Mouse (Mus musculus): ENCODE measurements around the gene Rps6ka3. TPM values are rescaled to one million over a fixed set of nuclear protein-coding genes. Genes with fewer than 3 reads are reported as not detected.

Rps6ka3 gene
- total RNA-seq, 1 experiment = 9.6 TPM

DNA sequence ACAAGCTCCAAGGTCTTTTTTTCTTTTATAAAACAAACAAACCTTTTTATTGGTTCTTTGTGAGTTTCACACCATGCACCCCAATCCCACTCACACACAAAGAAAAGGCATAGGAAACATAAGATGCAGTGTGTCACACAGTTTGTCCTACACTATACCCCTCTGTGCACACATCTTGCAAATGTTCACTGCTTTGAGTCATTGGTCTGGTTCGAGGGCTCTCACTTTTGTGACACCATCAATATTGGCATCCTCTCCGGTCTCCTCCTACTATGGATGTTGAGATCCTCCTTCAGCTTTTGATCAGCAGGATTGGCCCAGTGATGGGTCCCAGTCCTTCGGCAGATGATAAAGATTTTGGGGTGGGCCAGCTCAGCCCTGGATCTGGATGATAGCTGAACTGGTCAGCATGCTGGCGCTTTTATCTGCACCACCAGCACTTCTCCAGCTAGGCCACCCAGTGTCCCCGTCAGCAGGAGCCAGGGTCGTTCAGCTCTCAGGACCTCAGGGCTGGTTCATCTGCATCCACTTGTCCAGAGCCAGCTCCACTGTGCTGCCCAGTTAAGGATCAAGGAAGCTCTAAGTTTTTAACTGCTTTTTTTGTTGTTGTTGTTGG, 180.3 kb downstream of the Rps6ka3 start:
- Histone ChIP-seq H3K9ac (ENCODE audit: insufficient read depth, low read depth, low read length, poor library complexity, severe bottlenecking) (no peak overlapping the region), H3K9me3 (ENCODE audit: control insufficient read depth, insufficient read depth, low read depth, low read length) (no peaks in the 10 kb centered on the region), H3K27ac (ENCODE audit: insufficient read depth, low read depth, low read length, poor library complexity, severe bottlenecking) (no peak overlapping the region), H3K4me1 (ENCODE audit: control insufficient read depth in 2 of 2, insufficient read depth in 2 of 2, low read length in 2 of 2, poor library complexity in 1 of 2) (no peaks in the 10 kb centered on the region), H3K36me3 (ENCODE audit: control insufficient read depth, insufficient read depth, low read length, poor library complexity, severe bottlenecking) (peaks cover 2% of the 10 kb centered on the region; the same call in 1 of the 2 replicates), H3K4me3 (ENCODE audit: insufficient read depth in 1 of 2, low read depth in 1 of 2, low read length in 2 of 2, poor library complexity in 1 of 2, severe bottlenecking in 1 of 2) (no peak overlapping the region)
- TF ChIP-seq HCFC1 (IDR thresholded peaks at IDR 0.05; ENCODE audit: borderline replicate concordance, insufficient read depth, low read length) = no peak
- DNase-seq (ENCODE audit: low read depth, low spot score) = no peak
- in situ Hi-C loops (cut with MboI; ENCODE audit: low sequenced_read_pairs in 2 of 2, unreplicated experiment in 2 of 2) = no loop called here

- Histone ChIP-seq H3K9ac (ENCODE audit: insufficient read depth, low read depth, low read length, poor library complexity, severe bottlenecking) (no peak overlapping the region), H3K9me3 (ENCODE audit: control insufficient read depth, insufficient read depth, low read depth, low read length) (no peaks in the 10 kb centered on the region), H3K4me1 (ENCODE audit: control insufficient read depth in 2 of 2, insufficient read depth in 2 of 2, low read length in 2 of 2, poor library complexity in 1 of 2) (no peaks in the 10 kb centered on the region), H3K27ac (ENCODE audit: insufficient read depth, low read depth, low read length, poor library complexity, severe bottlenecking) (no peak overlapping the region), H3K4me3 (ENCODE audit: insufficient read depth in 1 of 2, low read depth in 1 of 2, low read length in 2 of 2, poor library complexity in 1 of 2, severe bottlenecking in 1 of 2) (no peak overlapping the region), H3K36me3 (ENCODE audit: control insufficient read depth, insufficient read depth, low read length, poor library complexity, severe bottlenecking) (no peaks in the 10 kb centered on the region; the same call in 1 of the 2 replicates)
- in situ Hi-C loops (cut with MboI; ENCODE audit: low sequenced_read_pairs in 2 of 2, unreplicated experiment in 2 of 2) = no loop called here
- TF ChIP-seq MAFK (IDR thresholded peaks at IDR 0.05; ENCODE audit: insufficient read depth, low read depth, low read length) (no peak), CHD2 (IDR thresholded peaks at IDR 0.05; ENCODE audit: low read depth, low read length) (no peak), ZNF384 (IDR thresholded peaks at IDR 0.05; ENCODE audit: low read depth, low read length) (no peak), HCFC1 (IDR thresholded peaks at IDR 0.05; ENCODE audit: borderline replicate concordance, insufficient read depth, low read length) (no peak), ZC3H11A (IDR thresholded peaks at IDR 0.05; ENCODE audit: borderline replicate concordance, low read depth, low read length) (no peak)
- DNase-seq (ENCODE audit: low read depth, low spot score) = no peak
These were observed 181.1 kb downstream of the Rps6ka3 start for GRCm38 (mm10) chrX:159391239-159391638.

DNA sequence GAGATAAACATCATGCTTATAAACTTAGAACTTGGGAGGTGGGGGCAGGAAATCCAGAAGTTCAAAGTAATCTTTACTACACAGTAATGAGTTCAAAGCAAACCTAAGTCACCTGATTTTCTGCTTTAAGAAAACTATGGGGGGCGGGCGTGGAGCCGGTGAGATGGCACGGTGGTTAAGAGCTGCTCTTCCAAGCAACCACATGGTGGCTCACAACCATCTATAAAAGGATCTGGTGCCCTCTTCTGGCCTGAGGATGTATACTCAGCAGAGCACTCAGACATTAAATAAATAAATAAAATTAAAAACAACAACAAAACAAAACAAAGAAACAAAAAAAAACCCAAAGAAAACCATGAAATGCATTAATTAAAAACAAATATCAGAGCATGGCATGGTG, 199.1 kb downstream of the Rps6ka3 start:
- in situ Hi-C loops (cut with MboI; ENCODE audit: low sequenced_read_pairs in 2 of 2, unreplicated experiment in 2 of 2) = no loop called here
- no peak for TF ChIP-seq MAFK (IDR thresholded peaks at IDR 0.05; ENCODE audit: insufficient read depth, low read depth, low read length)
- TF ChIP-seq ZC3H11A (IDR thresholded peaks at IDR 0.05; ENCODE audit: borderline replicate concordance, low read depth, low read length) = peak; percentile 24; the same call in 1 of the 2 replicates
- H3K27ac ChIP-seq (ENCODE audit: insufficient read depth, low read depth, low read length, poor library complexity, severe bottlenecking) = no peak overlapping the region
- peak; percentile 7 for DNase-seq (ENCODE audit: low read depth, low spot score)
- no peaks in the 10 kb centered on the region for H3K9me3 ChIP-seq (ENCODE audit: control insufficient read depth, insufficient read depth, low read depth, low read length)
- H3K4me1 ChIP-seq (ENCODE audit: control insufficient read depth in 2 of 2, insufficient read depth in 2 of 2, low read length in 2 of 2, poor library complexity in 1 of 2) = no peaks in the 10 kb centered on the region
- H3K36me3 ChIP-seq (ENCODE audit: control insufficient read depth, insufficient read depth, low read length, poor library complexity, severe bottlenecking) = no peaks in the 10 kb centered on the region
- H3K9ac ChIP-seq (ENCODE audit: insufficient read depth, low read depth, low read length, poor library complexity, severe bottlenecking) = no peak overlapping the region
- no peak overlapping the region for H3K4me3 ChIP-seq (ENCODE audit: insufficient read depth in 1 of 2, low read depth in 1 of 2, low read length in 2 of 2, poor library complexity in 1 of 2, severe bottlenecking in 1 of 2)

DNA sequence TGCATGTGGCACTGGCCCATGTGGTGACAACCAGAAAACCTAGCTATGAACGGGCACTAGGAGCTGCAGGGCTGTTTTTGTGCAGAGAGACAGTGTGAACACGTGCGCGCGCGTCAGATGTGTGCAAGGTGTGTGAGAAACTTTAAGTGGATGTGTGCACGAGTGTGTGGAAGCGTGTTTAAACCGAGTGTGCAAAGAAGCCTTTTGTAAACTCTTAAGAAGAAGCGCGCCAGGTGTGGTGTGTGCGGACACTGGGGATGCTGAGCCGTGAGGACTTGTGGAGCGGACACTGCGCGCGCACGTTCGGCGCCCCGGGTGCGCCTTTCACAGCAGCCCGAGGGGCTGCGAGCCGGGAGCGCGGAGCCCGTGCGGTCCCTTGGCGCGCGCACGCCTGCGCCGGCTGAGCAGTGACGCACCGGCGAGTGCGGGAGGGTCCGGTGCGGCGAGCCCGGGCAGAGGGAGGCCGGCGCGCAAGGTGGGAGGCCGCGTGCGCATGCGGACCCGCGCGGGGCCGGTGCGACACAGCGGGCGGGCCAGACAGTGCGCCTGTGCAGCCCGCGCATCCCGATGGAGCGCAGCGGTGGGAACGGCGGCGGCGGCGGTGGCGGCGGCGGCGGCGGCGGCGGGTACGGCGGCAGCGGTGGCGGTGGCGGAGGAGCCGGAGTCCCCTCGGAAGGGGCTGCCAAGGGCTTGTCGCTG, 204.2 kb downstream of the Rps6ka3 start, which contains the start of gene Map7d2:
Map7d2 (plus strand) TSS at position 443 of the 699 bp plus-strand sequence.
- Histone ChIP-seq H3K9me3 (ENCODE audit: control insufficient read depth, insufficient read depth, low read depth, low read length) (no peaks in the 10 kb centered on the region), H3K27ac (ENCODE audit: insufficient read depth, low read depth, low read length, poor library complexity, severe bottlenecking) (no peak within 1 kb of the TSS), H3K4me1 (ENCODE audit: control insufficient read depth in 2 of 2, insufficient read depth in 2 of 2, low read length in 2 of 2, poor library complexity in 1 of 2) (no peaks in the 10 kb centered on the region), H3K9ac (ENCODE audit: insufficient read depth, low read depth, low read length, poor library complexity, severe bottlenecking) (peak within 1 kb of the TSS; percentile 80), H3K4me3 (ENCODE audit: insufficient read depth in 1 of 2, low read depth in 1 of 2, low read length in 2 of 2, poor library complexity in 1 of 2, severe bottlenecking in 1 of 2) (peak within 1 kb of the TSS; percentile 85 to 88), H3K36me3 (ENCODE audit: control insufficient read depth, insufficient read depth, low read length, poor library complexity, severe bottlenecking) (no peaks in the 10 kb centered on the region)
- in situ Hi-C loops (cut with MboI; ENCODE audit: low sequenced_read_pairs in 2 of 2, unreplicated experiment in 2 of 2) = no loop called here
- TF ChIP-seq HCFC1 (IDR thresholded peaks at IDR 0.05; ENCODE audit: borderline replicate concordance, insufficient read depth, low read length) = no peak
- no peak for TF ChIP-seq ZC3H11A (IDR thresholded peaks at IDR 0.05; ENCODE audit: borderline replicate concordance, low read depth, low read length)
- no peak for TF ChIP-seq ZNF384 (IDR thresholded peaks at IDR 0.05; ENCODE audit: low read depth, low read length)
- TF ChIP-seq CHD2 (IDR thresholded peaks at IDR 0.05; ENCODE audit: low read depth, low read length) = no peak
- TF ChIP-seq MAFK (IDR thresholded peaks at IDR 0.05; ENCODE audit: insufficient read depth, low read depth, low read length) = no peak
- peak; percentile 35 for DNase-seq (ENCODE audit: low read depth, low spot score)
